Mouse (Mus musculus) hindbrain, postnatal 0 days (tissue): ENCODE measurements around the gene Pheta2. TPM values are rescaled to one million over a fixed set of nuclear protein-coding genes. Genes with fewer than 3 reads are reported as not detected.

ENCODE experiments used
- ATAC-seq: fragments of 200-750 bp; cut with Nextera tagmentation; 2 replicates; pipeline ENCODE4 v1.8.0; 2017; ENCODE audit warnings: mild to moderate bottlenecking, moderate TSS enrichment, moderate library complexity
- DNase-seq: peaks from one replicate; pipeline ENCODE4 v3.0.0-alpha.2; 2015; ENCODE audit warnings: low spot score
- H3K27ac ChIP-seq: fragments of 300-500 bp; sonication (generic); 2 replicates; pipeline ENCODE4 v1.5.1; 2014; ENCODE audit warnings: mild to moderate bottlenecking
- H3K27me3 ChIP-seq: fragments of 300-500 bp; sonication (generic); 2 replicates; pipeline ENCODE4 v1.6.1; 2014; ENCODE audit warnings: low read length, mixed read lengths; ENCODE audit not compliant: insufficient read depth
- H3K36me3 ChIP-seq: fragments of 300-500 bp; sonication (generic); 2 replicates; pipeline ENCODE4 v1.6.1; 2014; ENCODE audit warnings: low read length, mixed read lengths; ENCODE audit not compliant: insufficient read depth
- H3K4me1 ChIP-seq: fragments of 300-500 bp; sonication (generic); 2 replicates; pipeline ENCODE4 v1.6.1; 2014; ENCODE audit warnings: antibody characterized with exemption, low read length, mixed read lengths; ENCODE audit not compliant: insufficient read depth
- H3K4me2 ChIP-seq: fragments of 300-500 bp; sonication (generic); 2 replicates; pipeline ENCODE4 v1.6.1; 2014; ENCODE audit warnings: low read depth, mild to moderate bottlenecking, low read length, moderate library complexity, mixed read lengths
- H3K4me3 ChIP-seq: fragments of 300-500 bp; sonication (generic); 2 replicates; pipeline ENCODE4 v1.5.1; 2014; ENCODE audit warnings: low read length
- H3K9ac ChIP-seq: fragments of 300-500 bp; sonication (generic); replicated peaks from 2 replicates; pipeline ENCODE4 v1.6.1; 2014; ENCODE audit warnings: mild to moderate bottlenecking, low read length, moderate library complexity, mixed read lengths
- H3K9me3 ChIP-seq: fragments of 300-500 bp; sonication (generic); 2 replicates; pipeline ENCODE4 v1.6.1; 2016; ENCODE audit warnings: low read length, mixed read lengths
- CTCF ChIP-seq: IDR thresholded peaks from 2 replicates; pipeline ENCODE4 v1.5.1; 2016; ENCODE audit warnings: antibody characterized with exemption, control low read depth, low read depth
- WGBS: fragments of 180-500 bp; shearing (Covaris S2); extraction: QIAGEN DNeasy Blood & Tissue Kit; methylation state at CpG from one replicate; pipeline ENCODE4 v1.1.7; 2014; 5-methylcytosine and 5-hydroxymethylcytosine counted together
- polyA plus RNA-seq: library from polyadenylated mRNA; unstranded; fragments of >200 nt; fragmentation: Nextera tagmentation; extraction: Ambion mirVana; gene quantifications from 2 replicates; pipeline ENCODE4 v1.2.1, GENCODE M21; 2015
- total RNA-seq: library from RNA; depleted of rRNA; stranded (reverse); fragments of >200 nt; gene quantifications from 2 replicates; pipeline ENCODE4 v1.2.3, GENCODE M21; 2014

The Pheta2 gene
- total and polyA plus RNA-seq, 2 experiments from 2014 or later = 1.2 to 1.4 TPM

GRCm38 (mm10) chr15:82341675-82342542 lies 3.2 kb downstream of the Pheta2 start:
- Histone ChIP-seq H3K9me3 (no peaks in the 10 kb centered on the region), H3K27me3 (no peaks in the 10 kb centered on the region), H3K36me3 (no peaks in the 10 kb centered on the region), H3K9ac (0 out of 2 replicates have a peak overlapping the region, but pooled peaks have one; percentile 44), H3K4me1 (peaks cover 15% of the 10 kb centered on the region), H3K4me2 (peak overlapping the region; percentile 53), H3K27ac (no peak overlapping the region), H3K4me3 (no peak overlapping the region)
- 65% methylated on average over 15 of the region's 15 CpGs for WGBS
- TF ChIP-seq CTCF = no peak
- DNase-seq = no peak
- no peak for ATAC-seq

- H3K27ac ChIP-seq = no peak overlapping the region
- no peaks in the 10 kb centered on the region for H3K9me3 ChIP-seq
- DNase-seq (no peak), ATAC-seq (no peak)
- 80% methylated on average over 5 of the region's 5 CpGs for WGBS
- no peaks in the 10 kb centered on the region for H3K27me3 ChIP-seq
- H3K4me1 ChIP-seq = peaks cover 20% of the 10 kb centered on the region
- no peak overlapping the region for H3K9ac ChIP-seq
- no peaks in the 10 kb centered on the region; the same call in 1 of the 2 replicates for H3K36me3 ChIP-seq
- no peak overlapping the region for H3K4me3 ChIP-seq
- H3K4me2 ChIP-seq = no peak overlapping the region
- no peak for TF ChIP-seq CTCF
Measured at GRCm38 (mm10) chr15:82342543-82342935, 3.8 kb downstream of the Pheta2 start.

- H3K4me2 ChIP-seq = no peak overlapping the region
Measured at GRCm38 (mm10) chr15:82343368-82344287, 4.9 kb downstream of the Pheta2 start.

GRCm38 (mm10) chr15:82344971-82345370 lies 6.2 kb downstream of the Pheta2 start:
- Histone ChIP-seq H3K36me3 (peaks cover 21% of the 10 kb centered on the region), H3K4me3 (no peak overlapping the region), H3K9ac (no peak overlapping the region), H3K27ac (no peak overlapping the region), H3K9me3 (no peaks in the 10 kb centered on the region), H3K4me1 (peaks cover 15% of the 10 kb centered on the region), H3K27me3 (no peaks in the 10 kb centered on the region), H3K4me2 (no peak overlapping the region)
- no peak for TF ChIP-seq CTCF
- 90% methylated on average over 6 of the region's 6 CpGs for WGBS
- no peak for DNase-seq
- ATAC-seq = no peak

More at GRCm38 (mm10) chr15:82343368-82344287, 4.9 kb downstream of the Pheta2 start:
- no peaks in the 10 kb centered on the region for H3K9me3 ChIP-seq
- H3K27ac ChIP-seq = no peak overlapping the region
- no peak overlapping the region for H3K9ac ChIP-seq
- no peak overlapping the region for H3K4me3 ChIP-seq
- H3K4me1 ChIP-seq = peaks cover 15% of the 10 kb centered on the region
- no peak for DNase-seq
- no peak for TF ChIP-seq CTCF
- peaks cover 8% of the 10 kb centered on the region for H3K36me3 ChIP-seq
- H3K27me3 ChIP-seq = no peaks in the 10 kb centered on the region
- WGBS = 83% methylated on average over 27 of the region's 27 CpGs
- ATAC-seq = no peak

- Histone ChIP-seq H3K9ac (peak overlapping the region; percentile 69), H3K27me3 (no peaks in the 10 kb centered on the region), H3K4me2 (peak overlapping the region; percentile 81), H3K27ac (peak overlapping the region; percentile 88), H3K4me3 (peak overlapping the region; percentile 67), H3K36me3 (peaks cover 28% of the 10 kb centered on the region), H3K4me1 (peaks cover 14% of the 10 kb centered on the region), H3K9me3 (no peaks in the 10 kb centered on the region)
- no peak for TF ChIP-seq CTCF
- under 1% methylated on average over 51 of the region's 51 CpGs for WGBS
- DNase-seq (peak; percentile 99), ATAC-seq (peak; percentile 99)
Measured at GRCm38 (mm10) chr15:82345820-82346470, 7.2 kb downstream of the Pheta2 start.
